Mouse (Mus musculus) embryo, embryonic 9.5 days (tissue): ENCODE results near the gene Tlk2.
A peak's percentile ranks its signal among the peaks of the same experiment; 100 is the strongest.
"Not testable (repeated sequence)": the region's sequence is repeated elsewhere in the genome, so short reads cannot be mapped to it uniquely, and the experiment has no call there.

Experiments used
- DNase-seq: peaks from one replicate; pipeline ENCODE4 v3.0.0-alpha.2; 2017; ENCODE audit errors: extremely low spot score

The Tlk2 gene

GRCm38 (mm10) chr11:105178516-105178915 lies at the start of gene Tlk2:
TSS of gene Tlk2 (plus strand) at chr11:105178807.
- no peak for DNase-seq

- DNase-seq = no peak
Measured at GRCm38 (mm10) chr11:105135692-105136091, 42.9 kb upstream of the Tlk2 start.

DNA sequence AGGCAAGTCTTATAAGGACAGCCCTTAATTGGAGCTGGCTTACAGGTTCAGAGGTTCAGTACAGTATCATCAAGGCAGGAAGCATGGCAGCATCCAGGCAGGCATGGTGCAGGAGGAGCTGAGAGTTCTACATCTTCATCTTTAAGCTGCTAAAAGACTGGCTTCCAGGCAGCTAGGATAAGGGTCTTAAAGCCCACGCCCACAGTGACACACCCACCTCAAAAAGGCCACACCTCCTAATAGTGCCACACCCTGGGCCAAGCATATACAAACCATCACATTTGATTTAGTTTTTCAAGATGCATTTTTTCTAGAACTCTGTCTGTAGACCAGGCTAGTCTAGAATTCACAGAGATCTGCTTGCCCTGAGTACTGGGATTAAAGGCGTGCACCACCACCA lies 41.4 kb upstream of the Tlk2 start:
- not testable (repeated sequence) for DNase-seq

DNA sequence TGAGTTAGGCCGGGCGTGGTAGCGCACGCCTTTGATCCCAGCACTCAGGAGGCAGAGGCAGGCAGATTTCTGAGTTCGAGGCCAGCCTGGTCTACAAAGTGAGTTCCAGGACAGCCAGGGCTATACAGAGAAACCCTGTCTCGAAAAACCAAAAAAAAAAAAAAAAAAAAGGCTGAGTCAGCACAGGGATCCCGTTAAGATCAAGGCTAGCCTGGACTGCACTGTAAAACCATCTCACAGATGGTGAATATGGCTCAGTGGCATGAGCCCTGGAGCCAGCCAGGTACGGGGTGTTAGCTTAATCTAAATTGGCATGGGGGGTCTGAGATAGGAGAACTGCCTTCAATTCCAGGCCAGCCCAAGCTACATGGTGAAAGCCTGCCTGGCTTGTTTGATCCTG lies 38.1 kb upstream of the Tlk2 start:
- DNase-seq = not testable (repeated sequence)

GRCm38 (mm10) chr11:105141115-105141514 lies 37.5 kb upstream of the Tlk2 start:
- DNase-seq = no peak

DNA sequence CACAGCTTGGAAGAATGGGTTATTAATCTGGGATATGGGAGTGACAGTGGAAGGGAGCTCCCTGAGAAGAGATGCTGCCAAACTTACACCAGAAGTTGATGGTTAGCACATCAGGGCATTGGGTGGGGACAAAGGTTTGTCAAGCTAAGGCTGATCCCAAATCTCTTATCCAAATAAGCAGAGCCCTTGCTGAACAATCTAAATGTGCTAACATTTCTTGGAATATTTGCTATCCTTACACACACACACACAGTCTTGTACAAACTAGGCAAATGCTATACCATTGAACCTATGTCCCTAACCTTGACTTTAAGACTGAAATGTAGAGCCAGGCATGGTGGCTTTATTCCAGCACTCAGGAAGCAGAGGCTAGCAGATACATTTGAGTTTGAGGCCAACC lies 35.0 kb upstream of the Tlk2 start:
- DNase-seq = no peak

GRCm38 (mm10) chr11:105144084-105144483 lies 34.5 kb upstream of the Tlk2 start:
- DNase-seq = no peak

DNA sequence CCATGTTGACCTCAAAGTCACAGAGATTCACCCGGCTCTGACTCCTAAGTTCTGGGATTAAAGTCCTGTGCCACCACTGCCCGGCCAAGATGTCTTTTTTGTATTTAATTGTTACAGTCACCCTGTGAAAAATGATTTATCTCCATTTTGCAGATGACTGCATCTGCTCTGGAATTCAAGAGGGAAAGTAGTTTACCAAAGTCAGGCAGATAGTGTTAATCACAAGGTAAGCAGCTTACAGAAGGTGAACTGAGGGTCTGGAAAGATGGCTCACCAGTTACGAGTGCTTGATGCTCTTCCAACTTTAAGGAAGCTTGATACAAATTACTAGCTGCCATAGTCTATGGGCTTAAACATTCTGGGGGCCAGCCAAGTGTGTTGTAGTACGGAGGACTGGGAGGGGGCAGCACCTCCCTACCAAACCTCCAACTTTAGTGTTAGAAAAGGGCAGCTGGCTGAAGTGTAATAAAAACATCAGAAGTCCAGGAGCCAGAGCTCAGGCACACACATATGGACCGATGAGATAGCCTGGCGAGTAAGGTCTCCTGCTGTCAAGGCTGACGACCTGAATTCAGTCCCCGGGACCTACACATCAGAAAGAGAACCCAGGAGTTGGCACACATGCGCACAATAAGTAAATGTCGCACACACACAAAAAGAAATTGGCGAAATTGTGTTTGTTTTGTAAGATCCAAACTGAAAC lies 33.9 kb upstream of the Tlk2 start:
- no peak for DNase-seq

DNA sequence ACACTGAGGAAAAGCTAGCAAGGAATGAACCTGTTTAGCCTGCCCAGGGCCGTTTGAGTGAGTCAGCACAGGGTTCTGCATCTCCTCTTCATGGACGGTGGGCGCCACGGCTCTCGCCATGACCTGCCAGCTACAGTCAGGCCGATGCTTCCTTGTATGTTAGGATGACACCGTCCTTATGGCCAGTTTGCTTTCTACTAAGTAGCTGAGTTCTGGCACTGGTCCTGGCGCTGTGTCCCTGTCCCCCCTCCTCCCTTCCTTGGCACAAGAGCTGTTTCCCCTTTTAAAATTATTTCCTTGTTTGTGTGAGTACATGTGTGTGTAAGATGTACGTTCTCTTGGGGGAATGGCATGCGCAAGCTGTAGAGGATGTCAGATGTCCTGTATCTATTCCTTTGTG lies 33.4 kb upstream of the Tlk2 start:
- no peak for DNase-seq

GRCm38 (mm10) chr11:105146593-105146992 lies 32.0 kb upstream of the Tlk2 start, which contains the start of gene Gm10842:
TSS of gene Gm10842 (plus strand) at chr11:105146893.
- DNase-seq = no peak

GRCm38 (mm10) chr11:105149353-105149752 lies 29.3 kb upstream of the Tlk2 start:
- no peak for DNase-seq

- DNase-seq = no peak
Measured at GRCm38 (mm10) chr11:105149766-105150165, 28.8 kb upstream of the Tlk2 start.

DNA sequence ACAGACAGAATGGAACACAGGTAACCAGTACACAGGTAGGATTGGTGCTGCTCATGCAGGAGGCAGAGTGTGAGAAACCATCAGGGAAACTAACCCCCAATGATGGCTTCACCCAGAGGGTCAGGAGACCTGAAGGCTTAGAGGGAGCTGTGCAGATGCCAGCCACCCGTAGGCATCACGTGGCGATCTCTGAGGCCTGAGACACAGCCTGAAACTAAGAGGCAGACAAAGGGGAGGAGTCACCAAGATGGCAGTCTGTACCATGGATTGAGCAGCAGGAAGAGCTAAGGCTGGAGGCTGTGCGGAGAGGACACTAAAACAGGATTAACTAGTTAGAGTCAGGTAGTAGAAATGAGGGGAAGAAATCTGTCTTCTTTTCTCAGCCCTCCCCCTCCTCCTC lies 27.9 kb upstream of the Tlk2 start:
- DNase-seq = no peak

- DNase-seq = no peak
Measured at GRCm38 (mm10) chr11:105151226-105152016, 27.2 kb upstream of the Tlk2 start.

DNA sequence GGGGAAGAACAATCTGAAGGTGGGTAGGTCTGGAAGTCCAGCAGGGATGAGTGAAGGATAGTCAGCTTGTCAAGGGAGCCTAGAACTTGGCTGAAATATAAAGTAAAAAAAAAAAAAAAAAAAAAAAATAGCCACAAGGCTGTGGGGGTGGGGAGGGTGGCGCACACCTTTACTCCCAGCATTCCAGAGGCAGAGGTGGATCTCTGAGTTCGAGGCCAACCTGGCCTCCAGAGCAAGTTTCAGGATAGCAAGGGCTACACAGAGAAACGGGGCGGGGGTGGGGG lies 26.6 kb upstream of the Tlk2 start:
- DNase-seq = no peak

- DNase-seq = no peak
Measured at GRCm38 (mm10) chr11:105152357-105152899, 26.2 kb upstream of the Tlk2 start.

- peak; percentile 74 for DNase-seq
Measured at GRCm38 (mm10) chr11:105153068-105153833, 25.4 kb upstream of the Tlk2 start.

GRCm38 (mm10) chr11:105155915-105156314 lies 22.7 kb upstream of the Tlk2 start:
- DNase-seq = no peak

DNA sequence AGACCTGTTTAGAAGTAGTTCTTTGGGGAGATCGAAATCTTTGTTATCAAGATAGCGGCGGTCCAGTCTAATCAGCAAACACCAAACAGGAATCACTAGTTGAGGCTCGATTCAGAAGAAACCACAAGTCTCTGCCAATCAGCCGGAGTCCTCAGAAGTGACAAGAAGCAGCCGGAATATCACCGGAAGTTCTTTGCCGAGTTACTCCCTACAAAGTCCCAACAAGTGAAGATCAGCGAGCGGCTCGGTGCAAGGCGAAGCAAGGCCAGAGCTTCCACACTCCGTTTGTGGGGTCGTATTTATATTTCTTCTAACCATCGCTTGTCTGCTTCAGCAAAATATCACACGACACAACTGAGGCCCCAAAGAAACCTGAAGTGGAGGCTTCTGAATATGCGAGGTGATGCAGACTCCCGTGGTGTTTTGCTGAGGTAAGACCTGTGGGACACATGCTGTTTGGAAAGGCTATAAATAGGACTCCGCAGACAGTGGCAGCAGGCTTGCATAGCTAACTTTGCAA lies 21.8 kb upstream of the Tlk2 start:
- DNase-seq = no peak

GRCm38 (mm10) chr11:105158047-105158446 lies 20.6 kb upstream of the Tlk2 start:
- no peak for DNase-seq

DNA sequence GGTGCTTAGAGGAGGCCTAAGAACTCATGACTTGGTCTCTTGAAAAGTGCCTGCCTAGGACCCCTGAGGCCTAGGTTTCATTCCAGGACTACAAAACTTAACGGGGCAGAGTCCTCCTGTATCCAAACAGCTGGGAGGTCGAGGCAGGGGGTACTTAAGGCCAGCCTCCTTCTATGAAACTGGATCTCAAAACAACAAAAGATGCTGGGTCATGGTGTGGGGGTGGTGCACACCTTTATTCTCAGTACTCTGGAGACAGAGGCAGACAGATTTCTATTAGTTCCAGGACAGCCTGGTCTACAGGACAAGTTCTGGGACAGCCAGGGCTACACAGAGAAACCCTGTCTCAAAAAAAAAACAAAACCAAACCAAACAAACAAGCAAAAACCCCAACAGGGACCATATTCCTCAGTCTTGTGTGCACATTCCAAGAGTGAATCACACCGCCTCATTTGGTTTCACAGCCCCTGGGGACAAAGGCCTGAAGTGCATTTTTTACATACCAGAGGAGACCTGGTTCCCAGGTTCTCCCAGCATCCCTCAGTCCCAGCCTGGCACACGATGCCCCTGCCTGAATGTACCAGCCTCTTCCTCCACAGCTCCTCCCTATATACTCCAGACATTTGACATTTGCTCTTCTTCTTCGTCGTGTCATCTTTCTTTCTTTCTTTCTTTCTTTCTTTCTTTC lies 18.8 kb upstream of the Tlk2 start:
- DNase-seq = no peak

GRCm38 (mm10) chr11:105161411-105161810 lies 17.2 kb upstream of the Tlk2 start:
- no peak for DNase-seq
